Mouse (Mus musculus) lung, embryonic 15.5 days (tissue): ENCODE data around the gene Trf. TPM values are rescaled to one million over a fixed set of nuclear protein-coding genes. Genes with fewer than 3 reads are reported as not detected.
"Not testable (repeated sequence)": the region's sequence is repeated elsewhere in the genome, so short reads cannot be mapped to it uniquely, and the experiment has no call there.

Source experiments
- ATAC-seq: fragments of 200-750 bp; cut with Nextera tagmentation; 2 replicates; pipeline ENCODE4 v1.8.0; 2017; ENCODE audit warnings: moderate number of reproducible peaks, borderline replicate concordance; ENCODE audit not compliant: low FRiP score, low TSS enrichment; ENCODE audit errors: extremely low read depth
- H3K27ac ChIP-seq: fragments of 300-500 bp; sonication (generic); 2 replicates; pipeline ENCODE4 v1.5.1; 2015; ENCODE audit warnings: moderate library complexity, mild to moderate bottlenecking, inconsistent platforms
- H3K27me3 ChIP-seq: fragments of 300-500 bp; sonication (generic); 2 replicates; pipeline ENCODE4 v1.6.1; 2015; ENCODE audit warnings: inconsistent platforms
- H3K36me3 ChIP-seq: fragments of 300-500 bp; sonication (generic); 2 replicates; pipeline ENCODE4 v1.6.1; 2015; ENCODE audit warnings: inconsistent platforms
- H3K4me1 ChIP-seq: fragments of 300-500 bp; sonication (generic); 2 replicates; pipeline ENCODE4 v1.6.1; 2015; ENCODE audit warnings: inconsistent platforms
- H3K4me2 ChIP-seq: fragments of 300-500 bp; sonication (generic); 2 replicates; pipeline ENCODE4 v1.6.1; 2015; ENCODE audit warnings: inconsistent platforms, mild to moderate bottlenecking, moderate library complexity
- H3K4me3 ChIP-seq: fragments of 300-500 bp; sonication (generic); 2 replicates; pipeline ENCODE4 v1.5.1; 2015; ENCODE audit warnings: mild to moderate bottlenecking, inconsistent platforms
- H3K9ac ChIP-seq: fragments of 300-500 bp; sonication (generic); 2 replicates; pipeline ENCODE4 v1.6.1; 2015; ENCODE audit warnings: inconsistent platforms
- H3K9me3 ChIP-seq: fragments of 300-500 bp; sonication (generic); 2 replicates; pipeline ENCODE4 v1.6.1; 2016; ENCODE audit warnings: inconsistent platforms
- WGBS: fragments of 180-500 bp; shearing (Covaris S2); methylation state at CpG from one replicate; pipeline ENCODE4 v1.1.7; 2015; 5-methylcytosine and 5-hydroxymethylcytosine counted together
- polyA plus RNA-seq: library from polyadenylated mRNA; unstranded; fragments of >200 nt; fragmentation: Nextera tagmentation; extraction: Ambion mirVana; gene quantifications from 2 replicates; pipeline ENCODE4 v1.2.1, GENCODE M21; 2015

Trf gene
- polyA plus RNA-seq, 1 experiment from 2014 or later = 81.9 TPM

DNA sequence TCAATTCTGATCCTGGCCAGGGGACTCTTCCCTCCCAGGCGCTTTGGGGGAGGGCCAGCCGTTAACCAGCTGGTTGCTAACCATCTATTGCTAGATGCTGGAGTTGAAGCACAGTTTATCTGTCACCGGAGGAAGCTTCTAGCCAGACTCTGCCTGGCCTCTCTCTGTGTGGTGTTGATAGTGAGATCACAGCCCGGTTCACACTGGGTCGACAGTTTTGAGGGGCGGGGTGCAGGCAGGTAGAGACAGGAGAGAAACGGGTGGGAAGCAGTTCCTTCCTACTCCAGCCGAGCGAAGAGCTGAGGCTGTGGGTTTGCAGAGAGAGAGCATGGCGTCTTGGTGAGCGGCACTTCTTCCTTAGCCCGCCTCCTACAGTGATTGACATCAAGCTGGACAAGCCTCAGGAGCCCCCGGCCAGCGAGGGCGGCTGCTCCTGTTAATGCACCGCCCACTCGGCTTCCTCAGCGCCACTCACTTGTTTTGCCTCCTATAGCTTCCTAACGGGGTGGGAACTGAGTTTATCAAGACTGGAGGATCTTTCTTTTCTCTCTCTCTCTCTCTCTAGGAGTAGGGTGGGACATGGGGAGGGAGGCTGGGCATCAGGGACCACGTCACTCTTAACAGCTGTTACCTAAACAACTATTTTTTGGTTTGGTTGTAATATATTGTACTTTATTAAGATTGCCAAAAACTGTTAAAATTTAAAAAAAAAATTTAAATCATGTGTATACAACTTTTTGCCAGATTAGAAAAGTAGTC lies 49.3 kb downstream of the Trf start:
- Histone ChIP-seq H3K36me3 (no peaks in the 10 kb centered on the region), H3K27ac (peak overlapping the region; percentile 68), H3K4me1 (peaks cover 13% of the 10 kb centered on the region), H3K9me3 (no peaks in the 10 kb centered on the region), H3K27me3 (no peaks in the 10 kb centered on the region), H3K4me3 (peak overlapping the region; percentile 46), H3K9ac (peak overlapping the region; percentile 52), H3K4me2 (peak overlapping the region; percentile 72)
- ATAC-seq = peak; percentile 92
- 1% methylated on average over 20 of the region's 20 CpGs for WGBS

DNA sequence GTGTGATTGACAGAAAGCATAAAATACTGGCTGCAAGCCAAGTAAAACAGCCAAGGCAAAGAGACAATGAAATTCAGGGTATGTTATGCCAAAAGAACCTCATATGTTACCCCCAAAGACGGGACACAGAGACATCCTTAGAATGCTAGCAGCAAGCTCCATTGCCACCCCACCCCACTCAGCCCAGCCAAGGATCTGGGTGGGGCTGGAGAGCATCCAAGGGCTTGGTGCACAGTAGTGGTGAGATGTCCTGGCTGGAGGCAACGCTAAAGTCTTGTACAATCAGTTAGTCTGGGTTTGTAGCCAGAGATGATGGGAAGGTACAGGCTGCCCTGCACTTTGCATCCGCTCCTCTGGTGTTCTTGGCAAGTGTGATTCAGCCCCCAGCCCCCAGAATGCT lies 49.9 kb downstream of the Trf start:
- Histone ChIP-seq H3K27me3 (no peaks in the 10 kb centered on the region), H3K36me3 (no peaks in the 10 kb centered on the region), H3K9ac (peak overlapping the region; percentile 52), H3K9me3 (no peaks in the 10 kb centered on the region), H3K4me1 (peaks cover 13% of the 10 kb centered on the region), H3K4me2 (peak overlapping the region; percentile 72), H3K4me3 (peak overlapping the region; percentile 46), H3K27ac (peak overlapping the region; percentile 68)
- WGBS = 38% methylated on average over 3 of the region's 3 CpGs
- ATAC-seq = peak; percentile 66; the same call in 1 of the 2 replicates

DNA sequence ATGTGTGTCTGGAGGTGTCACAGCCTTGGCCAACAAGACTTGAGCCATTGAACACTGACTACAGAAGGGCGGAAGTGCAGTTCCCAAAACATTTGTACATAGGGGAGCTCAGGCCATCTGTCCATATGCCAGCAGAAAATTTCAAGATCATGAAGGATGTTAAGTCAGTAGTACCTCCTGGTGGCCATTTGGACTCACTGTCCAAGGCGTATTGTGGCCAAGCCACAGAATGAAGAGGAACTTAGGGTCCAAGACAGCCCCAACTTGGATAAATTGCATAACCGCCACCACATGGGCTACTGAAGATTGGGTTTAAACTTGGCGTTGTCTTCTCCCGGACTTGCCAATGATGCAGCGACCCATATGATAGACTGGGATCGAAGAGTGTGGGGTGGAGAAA lies 54.6 kb downstream of the Trf start:
- Histone ChIP-seq H3K27me3 (no peaks in the 10 kb centered on the region), H3K36me3 (no peaks in the 10 kb centered on the region), H3K27ac (no peak overlapping the region), H3K9me3 (no peaks in the 10 kb centered on the region), H3K4me1 (peaks cover 11% of the 10 kb centered on the region), H3K9ac (no peak overlapping the region), H3K4me2 (no peak overlapping the region), H3K4me3 (no peak overlapping the region)
- WGBS = 90% methylated on average over 7 of the region's 7 CpGs
- no peak for ATAC-seq

DNA sequence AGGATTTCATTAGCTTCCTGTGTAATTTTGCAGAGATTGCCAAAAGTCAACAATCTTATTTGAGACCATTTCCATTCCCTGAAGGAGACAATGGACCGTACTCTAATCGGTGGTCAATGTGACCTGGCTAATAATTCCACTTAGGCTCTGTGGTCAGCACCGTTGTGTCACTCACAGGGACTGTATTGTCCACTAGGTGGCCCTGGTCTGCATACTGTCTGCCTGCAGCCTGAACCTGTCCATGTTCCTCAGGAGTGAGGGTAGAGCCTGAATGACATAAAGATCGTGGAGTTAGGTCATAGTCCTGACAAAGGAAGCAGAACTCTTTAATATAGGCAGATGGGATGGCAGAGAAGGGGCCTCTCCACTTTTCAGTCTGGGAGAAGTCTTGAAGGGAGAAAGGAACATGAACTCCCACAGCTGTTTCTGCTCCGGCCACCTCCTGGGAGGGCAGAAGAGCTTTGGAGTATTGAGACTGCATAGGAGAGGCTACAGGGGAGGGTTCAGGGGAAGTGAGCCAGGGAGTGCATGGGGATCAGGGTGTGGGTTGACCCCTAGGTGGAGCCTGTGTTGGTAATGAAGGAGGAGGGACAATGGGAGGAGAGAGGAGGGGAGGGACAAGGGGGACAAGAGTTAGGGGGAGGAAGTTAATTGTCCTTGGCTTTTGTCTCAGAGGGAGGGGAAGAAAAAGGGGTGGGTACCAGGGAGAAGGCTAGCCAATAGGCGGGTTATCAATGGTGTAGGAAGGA lies 55.3 kb downstream of the Trf start:
- no peak overlapping the region for H3K4me3 ChIP-seq
- peaks cover 3% of the 10 kb centered on the region; the same call in 1 of the 2 replicates for H3K4me1 ChIP-seq
- no peaks in the 10 kb centered on the region for H3K9me3 ChIP-seq
- no peak overlapping the region for H3K27ac ChIP-seq
- H3K9ac ChIP-seq = no peak overlapping the region
- 0 out of 2 replicates have a peak, but pooled peaks have one; percentile 46 for ATAC-seq
- H3K4me2 ChIP-seq = no peak overlapping the region
- no peaks in the 10 kb centered on the region for H3K36me3 ChIP-seq
- WGBS = 54% methylated on average over 6 of the region's 6 CpGs
- no peaks in the 10 kb centered on the region for H3K27me3 ChIP-seq

GRCm38 (mm10) chr9:103168771-103169170 lies 61.5 kb downstream of the Trf start:
- no peaks in the 10 kb centered on the region for H3K9me3 ChIP-seq
- H3K4me2 ChIP-seq = no peak overlapping the region
- WGBS = 41% methylated on average over 7 of the region's 7 CpGs
- H3K27me3 ChIP-seq = no peaks in the 10 kb centered on the region
- no peaks in the 10 kb centered on the region for H3K4me1 ChIP-seq
- no peak for ATAC-seq
- H3K27ac ChIP-seq = no peak overlapping the region
- no peaks in the 10 kb centered on the region for H3K36me3 ChIP-seq
- H3K4me3 ChIP-seq = no peak overlapping the region
- H3K9ac ChIP-seq = no peak overlapping the region

- Histone ChIP-seq H3K4me2 (no peak overlapping the region), H3K9ac (no peak overlapping the region), H3K9me3 (no peaks in the 10 kb centered on the region), H3K4me3 (no peak overlapping the region), H3K27ac (no peak overlapping the region), H3K36me3 (no peaks in the 10 kb centered on the region), H3K27me3 (no peaks in the 10 kb centered on the region), H3K4me1 (no peaks in the 10 kb centered on the region)
- no peak for ATAC-seq
- WGBS = 82% methylated on average over 6 of the region's 6 CpGs
Measured at GRCm38 (mm10) chr9:103168046-103168445, 62.2 kb downstream of the Trf start.

DNA sequence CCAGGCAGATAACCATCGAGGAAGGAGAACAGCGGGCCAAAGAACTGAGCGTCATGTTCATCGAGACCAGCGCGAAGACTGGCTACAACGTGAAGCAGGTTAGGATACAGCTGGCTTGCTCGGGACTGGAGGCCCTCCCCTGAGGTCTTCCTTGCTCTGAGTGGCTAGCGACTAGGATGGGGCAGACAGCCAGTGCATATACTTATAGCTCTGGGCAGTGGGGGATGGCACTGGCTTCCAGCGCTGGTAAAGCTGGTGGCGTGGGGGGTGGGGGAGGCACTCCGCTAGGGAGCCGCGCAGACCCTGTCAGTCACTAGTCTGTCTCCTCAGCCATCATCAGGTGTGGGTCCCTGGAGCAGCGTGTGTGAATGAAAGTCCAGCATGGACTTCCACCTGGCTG lies 66.4 kb downstream of the Trf start:
- Histone ChIP-seq H3K27ac (no peak overlapping the region), H3K9me3 (no peaks in the 10 kb centered on the region), H3K36me3 (no peaks in the 10 kb centered on the region), H3K4me2 (no peak overlapping the region), H3K4me3 (no peak overlapping the region), H3K4me1 (no peaks in the 10 kb centered on the region), H3K27me3 (no peaks in the 10 kb centered on the region), H3K9ac (no peak overlapping the region)
- no peak for ATAC-seq
- 69% methylated on average over 15 of the region's 15 CpGs for WGBS

- H3K36me3 ChIP-seq, H3K9ac ChIP-seq, H3K27ac ChIP-seq, H3K4me3 ChIP-seq, H3K4me1 ChIP-seq, H3K27me3 ChIP-seq, ATAC-seq, H3K9me3 ChIP-seq, H3K4me2 ChIP-seq: not testable (repeated sequence)
- WGBS = 71% methylated on average over 7 of the region's 7 CpGs
Measured at GRCm38 (mm10) chr9:103155158-103155557, 75.1 kb downstream of the Trf start.

DNA sequence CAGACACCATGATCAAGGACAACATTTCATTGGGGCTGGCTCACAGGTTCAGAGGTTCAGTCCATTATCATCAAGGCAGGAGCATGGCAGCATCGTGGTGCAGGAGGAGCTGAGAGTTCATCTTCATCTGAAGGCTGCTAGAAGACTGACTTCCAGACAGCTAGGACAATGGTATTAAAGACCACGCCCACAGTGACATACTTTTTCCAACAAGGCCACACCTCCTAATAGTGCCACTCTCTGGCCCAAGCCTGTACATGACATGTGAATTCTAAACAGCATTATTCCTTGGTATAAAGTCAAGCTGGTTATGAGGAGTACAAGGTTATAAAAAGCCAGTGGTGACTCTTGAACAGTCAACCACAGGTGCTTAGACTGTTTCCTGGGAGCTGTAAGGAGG lies 75.7 kb downstream of the Trf start:
- no peaks in the 10 kb centered on the region for H3K4me1 ChIP-seq
- 64% methylated on average over 2 of the region's 2 CpGs for WGBS
- H3K9ac ChIP-seq = no peak overlapping the region
- H3K9me3 ChIP-seq = no peaks in the 10 kb centered on the region
- H3K4me3 ChIP-seq = no peak overlapping the region
- no peak overlapping the region for H3K27ac ChIP-seq
- H3K4me2 ChIP-seq = no peak overlapping the region
- H3K36me3 ChIP-seq = no peaks in the 10 kb centered on the region
- H3K27me3 ChIP-seq = no peaks in the 10 kb centered on the region
- ATAC-seq = no peak

Other genes starting within 250 kb of the Trf start
- gene Slco2a1, start 241.7 kb downstream of the Trf start, polyA plus RNA-seq = 14.7 and 17.5 TPM in 2 replicates
- gene Rab6b, start 118.7 kb downstream of the Trf start, polyA plus RNA-seq = 3.8 and 4.3 TPM in 2 replicates
- gene Srprb, start 28.3 kb downstream of the Trf start, polyA plus RNA-seq = 62.5 and 66.0 TPM in 2 replicates
- gene Gm20425, start 137 bp downstream of the Trf start, polyA plus RNA-seq = 0.49 and 0.84 TPM in 2 replicates
- gene 1300017J02Rik, start 74.6 kb upstream of the Trf start, polyA plus RNA-seq = 1.9 and 2.9 TPM in 2 replicates
- gene Topbp1, start 74.8 kb upstream of the Trf start, polyA plus RNA-seq = 73.6 and 75.2 TPM in 2 replicates
- 103 and 108 TPM in 2 replicates for gene Cdv3, start 135.4 kb upstream of the Trf start, polyA plus RNA-seq
- gene Bfsp2, start 250.0 kb upstream of the Trf start, polyA plus RNA-seq = 0.64 TPM in 1 of 2 replicates, not detected in the other